Mouse (Mus musculus) CH12.LX (cell line): ENCODE measurements around the gene Minpp1. TPM values are rescaled to one million over a fixed set of nuclear protein-coding genes. Genes with fewer than 3 reads are reported as not detected.

Source experiments
- DNase-seq: peaks from one replicate; pipeline ENCODE4 v3.0.0-alpha.2; 2013; ENCODE audit errors: extremely low read depth
- H3K27ac ChIP-seq: 2 replicates; pipeline ENCODE4 v1.5.1; 2012; ENCODE audit warnings: low read depth, mild to moderate bottlenecking, control low read depth, moderate library complexity; ENCODE audit not compliant: insufficient read depth
- H3K27me3 ChIP-seq: replicated peaks from 2 replicates; pipeline ENCODE3; 2012; ENCODE audit warnings: inconsistent platforms
- H3K36me3 ChIP-seq, 2 experiments: replicated peaks in 1 of 2; 2 replicates each; pipeline versions ENCODE3 to v1.6.1; 2012; ENCODE audit warnings: inconsistent platforms in 1 of 2, low read length in 1 of 2, mild to moderate bottlenecking in 1 of 2, mixed read lengths in 1 of 2, moderate library complexity in 1 of 2; ENCODE audit not compliant: control insufficient read depth in 1 of 2, insufficient read depth in 1 of 2
- H3K4me1 ChIP-seq, 2 experiments: 2 replicates each; pipeline ENCODE4 v1.6.1; 2012; ENCODE audit warnings: inconsistent platforms in 1 of 2, moderate library complexity in 1 of 2; ENCODE audit not compliant: insufficient read depth in 2 of 2, control insufficient read depth in 1 of 2
- H3K4me2 ChIP-seq: 2 replicates; pipeline ENCODE4 v1.6.1; 2012; ENCODE audit warnings: low read depth, mild to moderate bottlenecking, control low read depth; ENCODE audit not compliant: poor library complexity, insufficient read depth, severe bottlenecking
- H3K4me3 ChIP-seq, 3 experiments: fragments of 150-350 bp in 1 of 3; sonication (generic) in 1 of 3; replicated peaks in 1 of 3; 2 replicates each; pipeline versions ENCODE3 to v1.5.1; 2011 to 2012; ENCODE audit warnings: low read depth in 2 of 3, low read length in 2 of 3, mild to moderate bottlenecking in 2 of 3, moderate library complexity in 2 of 3, control low read depth in 1 of 3, improper control_type of control experiment in 1 of 3, inconsistent platforms in 1 of 3, mixed read lengths in 1 of 3; ENCODE audit not compliant: poor library complexity in 1 of 3
- H3K79me2 ChIP-seq: replicated peaks from 2 replicates; pipeline ENCODE4 v1.6.1; 2012; ENCODE audit warnings: mild to moderate bottlenecking, moderate library complexity; ENCODE audit not compliant: control insufficient read depth, poor library complexity, insufficient read depth, severe bottlenecking; ENCODE audit errors: extremely low read depth
- H3K9ac ChIP-seq: 2 replicates; pipeline ENCODE4 v1.6.1; 2012; ENCODE audit warnings: low read depth, mild to moderate bottlenecking, control low read depth, moderate library complexity; ENCODE audit not compliant: insufficient read depth
- H3K9me3 ChIP-seq: replicated peaks from 2 replicates; pipeline ENCODE3; 2012; ENCODE audit warnings: low read length, inconsistent platforms, mixed read lengths
- BHLHE40 ChIP-seq: IDR thresholded peaks from 2 replicates; pipeline ENCODE4 v1.6.1; 2011; ENCODE audit warnings: mild to moderate bottlenecking, low read depth, low read length, improper control_type of control experiment
- CHD2 ChIP-seq: IDR thresholded peaks from 2 replicates; pipeline ENCODE4 v1.6.1; 2011; ENCODE audit warnings: low read length, improper control_type of control experiment
- E2F4 ChIP-seq: IDR thresholded peaks from 2 replicates; pipeline ENCODE4 v1.6.1; 2011; ENCODE audit warnings: low read depth, low read length, improper control_type of control experiment; ENCODE audit not compliant: insufficient replicate concordance
- ELF1 ChIP-seq: IDR thresholded peaks from 2 replicates; pipeline ENCODE4 v1.6.1; 2014; ENCODE audit warnings: low read depth, mild to moderate bottlenecking, inconsistent platforms, low read length, improper control_type of control experiment
- EP300 ChIP-seq: IDR thresholded peaks from 2 replicates; pipeline ENCODE4 v1.6.1; 2011; ENCODE audit warnings: low read length, improper control_type of control experiment
- HCFC1 ChIP-seq: IDR thresholded peaks from 2 replicates; pipeline ENCODE4 v1.6.1; 2012; ENCODE audit warnings: low read depth, mild to moderate bottlenecking, inconsistent platforms, low read length, improper control_type of control experiment
- IRF4 ChIP-seq: IDR thresholded peaks from 2 replicates; pipeline ENCODE4 v1.6.1; 2014; ENCODE audit warnings: low read depth, mild to moderate bottlenecking, inconsistent platforms, low read length, improper control_type of control experiment
- JUN ChIP-seq: IDR thresholded peaks from 2 replicates; pipeline ENCODE4 v1.6.1; 2011; ENCODE audit warnings: low read depth, mild to moderate bottlenecking, low read length, improper control_type of control experiment, moderate library complexity; ENCODE audit not compliant: insufficient read depth
- JUND ChIP-seq: conservative IDR thresholded peaks from 2 replicates; pipeline ENCODE4 v1.6.1; 2011; ENCODE audit warnings: low read depth, low read length, improper control_type of control experiment
- MAFK ChIP-seq: IDR thresholded peaks from 2 replicates; pipeline ENCODE4 v1.6.1; 2011; ENCODE audit warnings: low read length, improper control_type of control experiment; ENCODE audit not compliant: insufficient replicate concordance
- MAX ChIP-seq: IDR thresholded peaks from 2 replicates; pipeline ENCODE4 v1.6.1; 2011; ENCODE audit warnings: low read length, improper control_type of control experiment
- MEF2A ChIP-seq: IDR thresholded peaks from 2 replicates; pipeline ENCODE4 v1.6.1; 2014; ENCODE audit warnings: low read depth, mild to moderate bottlenecking, inconsistent platforms, low read length, improper control_type of control experiment, borderline replicate concordance
- MXI1 ChIP-seq: IDR thresholded peaks from 2 replicates; pipeline ENCODE4 v1.6.1; 2011; ENCODE audit warnings: mild to moderate bottlenecking, low read depth, low read length, improper control_type of control experiment
- PAX5 ChIP-seq: IDR thresholded peaks from 2 replicates; pipeline ENCODE4 v1.6.1; 2012; ENCODE audit warnings: low read length, inconsistent platforms, mixed read lengths
- POLR2A ChIP-seq: IDR thresholded peaks from 2 replicates; pipeline ENCODE4 v1.6.1; 2011; ENCODE audit warnings: low read depth, mild to moderate bottlenecking, improper control_type of control experiment, low read length
- RCOR1 ChIP-seq: conservative IDR thresholded peaks from 2 replicates; pipeline ENCODE4 v1.6.1; 2012; ENCODE audit warnings: low read depth, mild to moderate bottlenecking, inconsistent platforms, low read length, improper control_type of control experiment
- SIN3A ChIP-seq: IDR thresholded peaks from 2 replicates; pipeline ENCODE4 v1.6.1; 2012; ENCODE audit warnings: low read length, improper control_type of control experiment, inconsistent platforms
- SMC3 ChIP-seq: IDR thresholded peaks from 2 replicates; pipeline ENCODE4 v1.6.1; 2011; ENCODE audit warnings: low read depth, low read length, improper control_type of control experiment
- TBP ChIP-seq: conservative IDR thresholded peaks from 2 replicates; pipeline ENCODE4 v1.6.1; 2011; ENCODE audit warnings: low read depth, low read length, improper control_type of control experiment
- TCF12 ChIP-seq: IDR thresholded peaks from 2 replicates; pipeline ENCODE4 v1.6.1; 2014; ENCODE audit warnings: low read depth, mild to moderate bottlenecking, inconsistent platforms, low read length, improper control_type of control experiment
- USF1 ChIP-seq: IDR thresholded peaks from 2 replicates; pipeline ENCODE4 v1.6.1; 2014; ENCODE audit warnings: low read depth, mild to moderate bottlenecking, inconsistent platforms, low read length, improper control_type of control experiment
- ZC3H11A ChIP-seq: IDR thresholded peaks from 2 replicates; pipeline ENCODE4 v1.6.1; 2012; ENCODE audit warnings: low read depth, mild to moderate bottlenecking, inconsistent platforms, low read length, improper control_type of control experiment
- dilution Hi-C: fragments of 300-500 bp; cut with MboI; formaldehyde crosslinking; loops from 2 replicates; pipeline ENCODE4 v1.14.3; 2020; ENCODE audit warnings: low sequenced_read_pairs; ENCODE audit not compliant: extremely low pct_unique_long_range_greater_than_20kb, extremely low pct_ligation_motif_present
- in situ Hi-C: fragments of 300-500 bp; cut with MboI; formaldehyde crosslinking; loops from 3 replicates; pipeline ENCODE4 v1.14.3; 2019; ENCODE audit warnings: low sequenced_read_pairs, low pct_ligation_motif_present, low pct_unique_long_range_greater_than_20kb, mixed read lengths
- polyA plus RNA-seq: library from polyadenylated mRNA; unstranded; fragments of >175 nt; gene quantifications from 2 replicates; pipeline ENCODE4 v1.2.1, GENCODE M21; 2012; ENCODE audit warnings: low read depth; ENCODE audit not compliant: insufficient read length
- total RNA-seq, 2 experiments: library from RNA; depleted of rRNA; stranded (reverse); fragments of 300-350 nt in 1 of 2; fragments of >200 nt in 1 of 2; gene quantifications; 2 replicates each; pipeline ENCODE4 v1.2.3; 2012 to 2014

Gene Minpp1
- total and polyA plus RNA-seq, 3 experiments: 50.5 to 73.2 (median 50.7) TPM

DNA sequence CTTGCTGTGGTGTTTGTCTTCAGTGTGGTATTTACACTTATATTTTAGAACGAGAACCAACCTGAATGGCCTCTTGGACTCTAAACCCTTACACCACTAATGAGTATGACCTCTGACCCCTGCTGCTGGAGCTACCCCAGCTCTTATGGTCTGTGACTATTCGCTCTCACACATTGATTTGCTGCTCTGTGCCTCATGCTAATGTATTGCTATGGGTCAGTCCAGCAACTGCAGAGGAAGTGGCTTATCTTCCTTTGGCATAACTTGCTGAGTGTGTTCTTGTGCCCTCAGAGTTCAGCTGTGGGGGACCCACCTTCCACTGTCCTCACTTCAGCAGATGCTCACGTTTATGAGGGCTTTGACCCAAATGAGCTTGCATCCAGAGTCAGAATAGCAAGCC lies 24.7 kb downstream of the Minpp1 start:
- no peak for DNase-seq
- in situ Hi-C loops: no loop called here
- dilution Hi-C loops: no loop called here

DNA sequence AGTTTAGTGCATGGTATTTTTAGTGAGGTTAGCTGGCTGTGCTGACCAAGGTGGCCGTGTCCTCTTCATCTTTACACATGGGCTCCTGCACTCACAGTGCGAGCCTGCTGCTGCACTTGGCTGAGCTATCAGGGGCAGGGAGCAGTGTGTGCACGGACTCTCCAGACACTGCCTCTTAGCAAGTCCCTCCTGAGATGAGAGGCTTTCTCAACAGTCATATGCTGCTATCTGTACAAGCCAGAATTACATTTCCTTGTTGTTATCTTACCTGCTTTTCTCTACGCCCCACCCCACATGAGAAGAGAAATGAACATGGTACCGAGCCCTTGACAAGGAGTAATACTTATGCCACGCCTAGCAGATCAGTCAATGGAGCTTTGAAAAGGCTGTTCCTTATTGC lies 25.4 kb downstream of the Minpp1 start:
- H3K36me3 ChIP-seq: peaks cover 41 to 90% of the 10 kb centered on the region in 2 experiments
- in situ Hi-C loops: no loop called here
- H3K4me3 ChIP-seq: no peak overlapping the region
- TF ChIP-seq JUND (no peak), HCFC1 (no peak), JUN (no peak), SMC3 (no peak), MXI1 (no peak), TCF12 (no peak), MAFK (no peak), POLR2A (no peak), IRF4 (no peak)
- DNase-seq: no peak
- H3K9me3 ChIP-seq: peaks cover 8% of the 10 kb centered on the region
- H3K4me1 ChIP-seq: peaks cover 0 to 7% of the 10 kb centered on the region in 2 experiments; a peak in 1 of 4 replicates
- H3K9ac ChIP-seq: no peak overlapping the region
- dilution Hi-C loops: no loop called here
- H3K4me2 ChIP-seq: no peak overlapping the region
- no peaks in the 10 kb centered on the region for H3K27me3 ChIP-seq
- peaks cover 4% of the 10 kb centered on the region for H3K79me2 ChIP-seq
- H3K27ac ChIP-seq: no peak overlapping the region

More for the DNA sequence above, 24.7 kb downstream of the Minpp1 start:
- TF ChIP-seq PAX5: no peak
- no peak for TF ChIP-seq USF1
- no peak for TF ChIP-seq JUN
- TF ChIP-seq MEF2A: no peak
- TF ChIP-seq CHD2: no peak
- no peak for TF ChIP-seq ELF1
- TF ChIP-seq BHLHE40: no peak
- TF ChIP-seq SIN3A: no peak
- TF ChIP-seq JUND: no peak
- no peak for TF ChIP-seq EP300
- no peak for TF ChIP-seq MAFK
- TF ChIP-seq POLR2A: no peak
- no peak for TF ChIP-seq RCOR1
- TF ChIP-seq MAX: no peak
- no peak for TF ChIP-seq TCF12
- TF ChIP-seq HCFC1: no peak
- no peak for TF ChIP-seq E2F4
- TF ChIP-seq ZC3H11A: no peak
- no peak for TF ChIP-seq TBP
- TF ChIP-seq, all 38 proteins: peak for 0
- Histone ChIP-seq H3K4me3 (no peak overlapping the region), H3K4me1 (peaks cover 0 to 13% of the 10 kb centered on the region in 2 experiments; a peak in 1 of 4 replicates), H3K79me2 (peaks cover 4% of the 10 kb centered on the region), H3K27ac (no peak overlapping the region), H3K27me3 (no peaks in the 10 kb centered on the region), H3K9me3 (peaks cover 8% of the 10 kb centered on the region), H3K4me2 (no peak overlapping the region), H3K9ac (no peak overlapping the region), H3K36me3 (peaks cover 46 to 90% of the 10 kb centered on the region in 2 experiments)
